Mouse (Mus musculus): ENCODE measurements at regions not wholly inside any gene's neighbourhood (a gene's known extent, or its start where the extent isn't known, plus 50 kb on each side); places are given as distances from the start of the nearest gene placed in this dataset.

DNA sequence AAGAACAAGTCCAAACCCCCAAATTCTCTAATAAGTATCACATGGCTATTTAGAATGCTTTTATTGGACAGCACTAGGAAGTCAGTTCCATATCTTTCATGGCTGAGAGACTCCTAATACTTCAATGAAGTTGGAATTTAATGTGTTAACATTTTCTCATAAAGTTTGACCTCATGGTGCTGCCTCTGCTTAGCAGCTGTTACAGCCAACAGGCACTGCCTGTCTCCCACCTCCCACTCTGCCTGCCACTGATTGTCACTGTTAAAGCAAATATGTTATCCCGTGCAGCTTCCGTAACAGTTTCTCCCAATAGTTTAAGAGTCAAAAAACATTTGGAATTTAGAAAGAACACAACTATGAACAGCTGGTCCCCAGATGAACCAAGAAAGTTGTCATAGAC lies 268.3 kb upstream of the Sema3a start:
- no peak overlapping the region for H3K4me3 ChIP-seq (ENCODE audit: insufficient read depth, poor library complexity, severe bottlenecking)
- H3K79me2 ChIP-seq (ENCODE audit: control insufficient read depth, insufficient read depth) = no peaks in the 10 kb centered on the region
- TF ChIP-seq USF1 (IDR thresholded peaks at IDR 0.05; ENCODE audit: low read depth) = no peak
- TF ChIP-seq CEBPB (IDR thresholded peaks at IDR 0.05; ENCODE audit: low read depth) = no peak
- no peak overlapping the region for H3ac ChIP-seq (ENCODE audit: control insufficient read depth, insufficient read length, low read depth)
- H3K79me3 ChIP-seq (ENCODE audit: low read depth) = no peaks in the 10 kb centered on the region
- H3K27me3 ChIP-seq (ENCODE audit: control insufficient read depth, insufficient read depth, insufficient read length) = no peaks in the 10 kb centered on the region
- no peaks in the 10 kb centered on the region for H3K36me3 ChIP-seq (ENCODE audit: control insufficient read depth, insufficient read depth)

DNA sequence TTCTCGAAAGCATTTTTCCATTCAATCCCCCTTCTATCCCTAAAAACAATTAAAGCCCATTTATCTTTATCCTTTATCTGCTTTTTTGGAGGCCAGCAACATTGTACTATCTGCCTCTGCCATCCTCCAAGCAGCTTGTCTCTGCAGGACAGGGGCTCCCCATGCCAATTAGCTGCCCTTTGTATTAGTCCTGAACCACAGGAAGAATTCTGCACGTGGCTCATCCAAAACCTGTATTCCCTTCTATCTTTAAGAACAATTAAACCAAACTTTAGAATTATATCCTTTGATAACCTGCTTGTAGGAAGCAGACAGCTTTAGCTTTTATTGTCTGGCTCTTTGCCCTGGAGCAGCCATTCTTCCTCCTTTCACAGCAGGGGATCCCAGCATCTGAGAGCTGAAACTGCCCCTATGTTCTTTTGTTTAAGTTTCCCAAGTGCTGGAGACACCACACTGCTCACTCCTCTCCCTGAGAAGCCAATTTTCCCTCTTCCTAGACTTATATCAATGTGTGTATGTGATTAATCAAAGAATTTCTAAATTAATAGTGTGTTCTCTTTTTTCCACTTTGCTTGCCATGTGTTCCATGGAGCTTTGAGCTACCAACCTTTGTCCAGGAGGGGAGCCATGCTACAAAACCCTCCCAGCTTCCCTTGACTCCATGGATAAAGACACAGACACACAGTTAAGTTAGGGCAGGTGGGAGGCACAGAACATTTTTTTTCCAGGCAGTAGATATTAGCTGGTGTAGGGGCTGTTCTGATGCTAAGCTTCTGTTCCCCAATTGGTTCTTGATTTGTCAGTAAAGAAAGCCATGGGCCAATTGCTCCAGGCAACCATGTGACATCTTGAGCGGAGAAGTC lies 256.6 kb upstream of the Sema3a start:
- Histone ChIP-seq H3K79me2 (ENCODE audit: control insufficient read depth, insufficient read depth) (no peaks in the 10 kb centered on the region), H3K4me3 (ENCODE audit: insufficient read depth, poor library complexity, severe bottlenecking) (no peak overlapping the region), H3K36me3 (ENCODE audit: control insufficient read depth, insufficient read depth) (no peaks in the 10 kb centered on the region), H3ac (ENCODE audit: control insufficient read depth, insufficient read length, low read depth) (no peak overlapping the region), H3K27me3 (ENCODE audit: control insufficient read depth, insufficient read depth, insufficient read length) (no peaks in the 10 kb centered on the region), H3K79me3 (ENCODE audit: low read depth) (no peaks in the 10 kb centered on the region)
- TF ChIP-seq CTCF (IDR thresholded peaks at IDR 0.05; ENCODE audit: control insufficient read depth, insufficient read depth, insufficient read length) (no peak), MYOD1 (IDR thresholded peaks at IDR 0.05; ENCODE audit: control insufficient read depth, insufficient read length, low read depth) (no peak), FOSL1 (IDR thresholded peaks at IDR 0.05; ENCODE audit: insufficient read depth, low read length, poor library complexity, severe bottlenecking) (no peak), USF1 (IDR thresholded peaks at IDR 0.05; ENCODE audit: low read depth) (no peak), MAX (IDR thresholded peaks at IDR 0.05) (no peak), CEBPB (IDR thresholded peaks at IDR 0.05; ENCODE audit: low read depth) (no peak), MYOG (IDR thresholded peaks at IDR 0.05; ENCODE audit: control insufficient read depth, extremely low read depth, insufficient read length) (no peak)

DNA sequence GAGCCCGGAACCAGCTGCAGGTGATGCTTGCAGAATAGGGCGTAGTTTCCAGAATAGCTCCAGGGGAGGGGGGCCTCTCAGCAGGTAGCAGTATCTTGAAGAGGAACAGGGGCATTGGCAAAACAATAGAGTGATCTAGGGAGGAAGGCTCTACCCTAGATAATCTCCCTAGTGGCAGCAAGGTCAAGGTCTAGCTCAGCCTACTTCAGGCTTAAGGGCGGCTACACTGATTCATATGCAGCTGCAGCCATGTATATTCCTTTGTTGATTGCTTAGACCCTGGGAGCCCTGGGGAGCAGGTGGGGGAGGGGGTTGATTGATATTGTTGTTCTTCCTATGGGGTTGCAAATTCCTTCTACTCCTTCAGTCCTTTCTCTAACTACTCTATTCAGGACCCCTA lies 252.3 kb upstream of the Sema3a start:
- Histone ChIP-seq H3K4me3 (ENCODE audit: insufficient read depth, poor library complexity, severe bottlenecking) (no peak overlapping the region), H3K27me3 (ENCODE audit: control insufficient read depth, insufficient read depth, insufficient read length) (no peaks in the 10 kb centered on the region), H3K79me3 (ENCODE audit: low read depth) (no peaks in the 10 kb centered on the region), H3K36me3 (ENCODE audit: control insufficient read depth, insufficient read depth) (no peaks in the 10 kb centered on the region), H3ac (ENCODE audit: control insufficient read depth, insufficient read length, low read depth) (no peak overlapping the region), H3K79me2 (ENCODE audit: control insufficient read depth, insufficient read depth) (no peaks in the 10 kb centered on the region)
- TF ChIP-seq CEBPB (IDR thresholded peaks at IDR 0.05; ENCODE audit: low read depth) (no peak), MYOG (IDR thresholded peaks at IDR 0.05; ENCODE audit: control insufficient read depth, extremely low read depth, insufficient read length) (no peak), CTCF (IDR thresholded peaks at IDR 0.05; ENCODE audit: control insufficient read depth, insufficient read depth, insufficient read length) (no peak), MYOD1 (IDR thresholded peaks at IDR 0.05; ENCODE audit: control insufficient read depth, insufficient read length, low read depth) (no peak), USF1 (IDR thresholded peaks at IDR 0.05; ENCODE audit: low read depth) (no peak), MAX (IDR thresholded peaks at IDR 0.05) (no peak), FOSL1 (IDR thresholded peaks at IDR 0.05; ENCODE audit: insufficient read depth, low read length, poor library complexity, severe bottlenecking) (no peak)

DNA sequence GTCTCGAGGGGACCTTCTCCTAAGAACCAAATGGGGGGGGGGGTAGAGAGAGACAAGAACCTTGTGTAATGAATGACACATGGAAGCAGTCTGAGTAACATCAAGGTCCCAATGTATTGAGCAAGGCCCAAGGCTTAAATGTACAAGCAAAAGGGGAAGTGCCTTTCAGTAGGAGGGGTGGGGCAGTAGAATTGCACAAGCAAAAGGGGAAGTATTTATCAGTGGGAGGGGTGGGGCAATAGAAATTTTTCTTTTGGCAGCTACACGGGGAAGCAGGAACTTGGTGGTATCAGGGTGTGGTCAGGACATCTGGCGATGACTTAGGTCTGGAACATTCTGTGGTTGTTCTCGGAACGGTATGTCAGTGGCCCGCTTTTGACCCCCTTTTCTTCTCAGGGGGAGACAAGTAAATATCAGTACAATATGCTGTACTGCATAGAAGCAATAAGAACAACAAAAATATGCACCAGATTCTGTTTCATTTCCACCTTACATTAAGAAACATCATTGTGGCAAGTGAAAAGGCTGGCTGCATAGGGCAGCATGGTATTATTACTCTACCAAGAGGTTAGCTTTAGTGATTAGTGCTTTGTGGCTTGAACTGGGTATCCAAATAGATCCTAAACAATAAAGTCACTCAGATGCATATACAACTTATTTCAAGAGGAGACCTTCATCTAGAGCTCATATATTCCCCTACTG lies 247.5 kb upstream of the Sema3a start:
- Histone ChIP-seq H3K79me3 (ENCODE audit: low read depth) (no peaks in the 10 kb centered on the region), H3K36me3 (ENCODE audit: control insufficient read depth, insufficient read depth) (no peaks in the 10 kb centered on the region), H3K27me3 (ENCODE audit: control insufficient read depth, insufficient read depth, insufficient read length) (no peaks in the 10 kb centered on the region), H3ac (ENCODE audit: control insufficient read depth, insufficient read length, low read depth) (no peak overlapping the region), H3K4me3 (ENCODE audit: insufficient read depth, poor library complexity, severe bottlenecking) (no peak overlapping the region), H3K79me2 (ENCODE audit: control insufficient read depth, insufficient read depth) (no peaks in the 10 kb centered on the region)
- no peak for TF ChIP-seq MYOD1 (IDR thresholded peaks at IDR 0.05; ENCODE audit: control insufficient read depth, insufficient read length, low read depth)
- no peak for TF ChIP-seq USF1 (IDR thresholded peaks at IDR 0.05; ENCODE audit: low read depth)
- no peak for TF ChIP-seq MAX (IDR thresholded peaks at IDR 0.05)

DNA sequence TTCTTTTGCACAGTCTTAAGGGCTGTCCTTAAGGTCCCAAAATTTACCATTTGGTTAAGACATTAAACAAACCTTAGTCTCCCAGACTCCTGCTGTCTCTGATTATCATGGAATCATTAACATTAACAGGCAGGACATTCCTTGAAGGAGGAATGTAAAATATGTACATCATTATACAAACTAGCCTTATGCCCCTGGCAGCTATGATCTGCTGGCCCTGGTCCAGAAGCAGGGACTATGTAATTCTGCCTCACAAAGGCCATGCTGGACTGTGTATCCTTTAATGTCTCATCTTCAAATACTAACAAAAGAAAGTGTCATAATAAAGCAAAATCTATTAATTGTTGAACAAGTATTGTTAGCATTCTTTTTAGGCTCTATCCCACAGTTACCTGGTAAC lies 232.9 kb upstream of the Sema3a start:
- H3K79me3 ChIP-seq (ENCODE audit: low read depth) = no peaks in the 10 kb centered on the region
- no peak for TF ChIP-seq MYOD1 (IDR thresholded peaks at IDR 0.05; ENCODE audit: control insufficient read depth, insufficient read length, low read depth)
- TF ChIP-seq MYOG (IDR thresholded peaks at IDR 0.05; ENCODE audit: control insufficient read depth, extremely low read depth, insufficient read length) = no peak
- TF ChIP-seq MAX (IDR thresholded peaks at IDR 0.05) = no peak
- no peak for TF ChIP-seq CTCF (IDR thresholded peaks at IDR 0.05; ENCODE audit: control insufficient read depth, insufficient read depth, insufficient read length)
- H3K36me3 ChIP-seq (ENCODE audit: control insufficient read depth, insufficient read depth) = no peaks in the 10 kb centered on the region
- H3ac ChIP-seq (ENCODE audit: control insufficient read depth, insufficient read length, low read depth) = no peak overlapping the region
- no peaks in the 10 kb centered on the region for H3K79me2 ChIP-seq (ENCODE audit: control insufficient read depth, insufficient read depth)
- no peak overlapping the region for H3K4me3 ChIP-seq (ENCODE audit: insufficient read depth, poor library complexity, severe bottlenecking)
- no peaks in the 10 kb centered on the region for H3K27me3 ChIP-seq (ENCODE audit: control insufficient read depth, insufficient read depth, insufficient read length)

DNA sequence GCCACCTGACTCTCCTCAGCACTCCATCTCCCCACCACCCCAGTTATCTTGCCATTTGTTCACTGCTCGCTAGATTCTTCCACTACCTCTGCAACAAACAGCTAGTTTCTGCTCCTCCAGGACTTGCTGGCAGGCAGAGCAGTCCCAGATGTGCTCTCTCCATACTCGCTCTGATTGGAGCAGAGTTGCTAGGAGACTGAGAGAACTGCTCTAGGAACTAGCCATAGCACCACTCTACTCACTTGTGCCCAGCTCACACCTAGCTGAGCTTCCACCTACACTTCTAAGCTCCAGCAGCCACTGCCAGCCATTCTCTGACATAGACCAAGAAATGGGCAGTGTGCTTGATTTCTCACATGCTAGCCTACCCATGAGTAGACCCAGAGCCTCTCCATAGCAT lies 230.6 kb upstream of the Sema3a start:
- H3K36me3 ChIP-seq (ENCODE audit: control insufficient read depth, insufficient read depth) = no peaks in the 10 kb centered on the region

More for the DNA sequence above, 230.6 kb upstream of the Sema3a start:
- Histone ChIP-seq H3ac (ENCODE audit: control insufficient read depth, insufficient read length, low read depth) (no peak overlapping the region), H3K27me3 (ENCODE audit: control insufficient read depth, insufficient read depth, insufficient read length) (no peaks in the 10 kb centered on the region), H3K79me3 (ENCODE audit: low read depth) (no peaks in the 10 kb centered on the region), H3K4me3 (ENCODE audit: insufficient read depth, poor library complexity, severe bottlenecking) (no peak overlapping the region), H3K79me2 (ENCODE audit: control insufficient read depth, insufficient read depth) (no peaks in the 10 kb centered on the region)
- no peak for TF ChIP-seq USF1 (IDR thresholded peaks at IDR 0.05; ENCODE audit: low read depth)

All from C2C12 (cell line).